Mouse (Mus musculus) bone marrow macrophage, adult 2 months (primary cell): ENCODE results near the gene Pttg1ip. TPM values are rescaled to one million over a fixed set of nuclear protein-coding genes. Genes with fewer than 3 reads are reported as not detected.

Experiments
- H3K27ac ChIP-seq: 2 replicates; pipeline ENCODE4 v1.5.1; 2012; ENCODE audit warnings: low read depth, low read length; ENCODE audit not compliant: insufficient read depth
- H3K4me1 ChIP-seq: 2 replicates; pipeline ENCODE4 v1.6.1; 2012; ENCODE audit warnings: low read length; ENCODE audit not compliant: control insufficient read depth, insufficient read depth
- H3K4me3 ChIP-seq: 2 replicates; pipeline ENCODE4 v1.5.1; 2012; ENCODE audit warnings: mild to moderate bottlenecking, low read length, moderate library complexity; ENCODE audit not compliant: insufficient read depth
- CTCF ChIP-seq: IDR thresholded peaks from 2 replicates; pipeline ENCODE4 v1.5.1; 2012; ENCODE audit warnings: low read depth, mild to moderate bottlenecking, low read length, moderate library complexity
- POLR2A ChIP-seq: IDR thresholded peaks from 2 replicates; pipeline ENCODE4 v1.6.1; 2012; ENCODE audit warnings: mild to moderate bottlenecking, low read depth, low read length, borderline replicate concordance
- polyA plus RNA-seq: library from polyadenylated mRNA; stranded (reverse); fragments of >200 nt; gene quantifications from 2 replicates; pipeline ENCODE4 v1.2.4, GENCODE M21; 2012; ENCODE audit not compliant: missing spikeins, insufficient read depth, insufficient read length

The Pttg1ip gene
- polyA plus RNA-seq, 1 experiment = 102 TPM

DNA sequence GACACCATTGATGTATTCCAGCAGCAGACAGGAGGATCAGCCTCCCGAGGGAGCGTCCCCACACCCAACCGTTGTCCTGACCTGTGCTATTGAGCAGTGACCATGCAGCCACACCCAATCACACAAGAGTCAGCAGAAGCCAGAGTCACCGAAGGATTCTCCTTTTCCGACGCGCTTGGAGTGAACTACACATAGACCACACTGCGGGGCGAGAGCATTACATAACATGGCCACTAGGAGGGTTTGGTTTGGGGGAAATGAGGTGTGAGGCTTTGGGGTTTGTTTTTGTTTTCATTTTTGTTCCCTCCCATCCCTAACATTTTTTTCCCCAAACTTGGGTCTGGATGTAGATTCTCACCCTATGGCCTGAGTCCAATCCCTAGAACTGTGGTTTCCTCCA lies 34.6 kb downstream of the Pttg1ip start:
- TF ChIP-seq CTCF (no peak), POLR2A (no peak)
- H3K4me3 ChIP-seq = no peak overlapping the region
- no peak overlapping the region for H3K27ac ChIP-seq
- H3K4me1 ChIP-seq = peaks cover 34% of the 10 kb centered on the region

- Histone ChIP-seq H3K4me3 (no peak overlapping the region), H3K27ac (no peak overlapping the region), H3K4me1 (peaks cover 40% of the 10 kb centered on the region)
- no peak for TF ChIP-seq POLR2A
These were observed 35.4 kb downstream of the Pttg1ip start for GRCm38 (mm10) chr10:77616926-77617325.

DNA sequence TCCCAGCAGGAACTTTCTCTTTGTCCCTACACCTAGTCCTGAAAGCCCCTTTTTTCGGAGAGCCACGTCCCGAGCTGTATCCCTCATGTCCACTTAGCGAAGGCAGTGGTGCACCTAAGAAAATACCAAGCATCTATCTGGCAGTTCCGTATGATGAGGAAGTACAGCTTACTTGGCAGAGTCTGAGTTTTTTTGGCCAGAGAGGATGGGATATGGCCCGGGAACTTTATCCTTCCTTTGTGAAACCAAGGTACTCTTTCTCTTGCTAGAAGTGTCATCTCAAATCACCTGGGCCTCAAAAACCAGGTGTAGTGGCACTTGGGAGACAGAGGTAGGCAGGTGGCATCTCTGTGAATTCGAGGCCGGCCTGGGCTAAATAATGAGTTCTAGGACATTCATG lies 40.0 kb downstream of the Pttg1ip start:
- TF ChIP-seq POLR2A (no peak), CTCF (no peak)
- H3K4me1 ChIP-seq = peaks cover 46% of the 10 kb centered on the region

DNA sequence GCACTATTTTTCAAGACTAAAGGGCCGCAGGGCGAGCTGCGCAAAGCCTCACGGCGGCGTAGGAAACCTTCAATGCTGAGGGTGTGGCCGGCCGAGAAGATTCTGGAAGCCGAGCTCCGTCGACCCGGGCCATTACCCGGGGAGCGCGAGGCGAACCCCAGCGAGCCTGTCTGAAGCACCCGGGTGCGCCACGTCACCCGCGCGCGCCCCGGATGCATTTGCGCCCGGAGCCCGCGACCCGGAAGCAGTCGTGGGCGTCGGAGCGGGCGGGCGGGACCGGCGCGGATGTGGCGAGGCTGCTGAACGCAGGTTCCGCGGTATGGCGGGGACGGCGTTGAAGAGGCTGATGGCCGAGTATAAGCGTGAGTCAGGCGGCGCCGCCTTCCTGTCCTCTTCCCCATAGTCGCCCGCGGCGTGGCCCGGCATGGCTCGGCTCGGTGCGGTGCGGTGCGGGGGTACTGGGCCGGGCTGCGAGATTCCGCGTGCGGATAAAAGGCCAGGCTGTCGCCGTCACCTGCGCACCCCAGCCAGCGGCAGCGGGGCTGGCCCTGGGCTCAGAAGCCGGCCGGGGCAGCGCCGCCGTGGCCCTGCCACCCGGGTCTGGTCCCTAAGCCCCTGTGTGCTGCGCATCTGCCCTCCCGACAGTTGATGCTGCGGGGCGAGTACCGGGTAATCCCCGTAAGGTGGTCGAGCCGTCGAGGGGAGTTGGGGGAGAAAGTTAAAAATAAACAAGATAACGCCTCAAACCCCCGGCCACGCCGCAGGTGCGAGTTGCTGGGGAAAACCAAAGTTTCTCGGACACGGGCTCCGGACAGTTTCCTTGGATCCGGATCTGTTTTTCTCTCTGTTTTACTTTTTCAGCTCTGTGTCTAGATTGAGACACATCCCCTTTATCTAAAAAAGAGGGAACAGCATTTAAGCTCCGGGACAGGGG lies 40.8 kb downstream of the Pttg1ip start, which contains the start of gene Ube2g2:
Gene Ube2g2 (plus strand): TSS at position 221 of the 934 bp plus-strand sequence.
- peak within 1 kb of the TSS; percentile 95 for H3K27ac ChIP-seq
- H3K4me3 ChIP-seq = peak within 1 kb of the TSS; percentile 90
- H3K4me1 ChIP-seq = peaks cover 49% of the 10 kb centered on the region
- TF ChIP-seq POLR2A = no peak
- no peak for TF ChIP-seq CTCF

More for the DNA sequence above, 40.0 kb downstream of the Pttg1ip start:
- H3K4me3 ChIP-seq = peak overlapping the region; percentile 90
- peak overlapping the region; percentile 95 for H3K27ac ChIP-seq

- TF ChIP-seq CTCF (no peak), POLR2A (no peak)
- Histone ChIP-seq H3K4me3 (peak overlapping the region; percentile 90), H3K27ac (peak overlapping the region; percentile 67), H3K4me1 (peaks cover 52% of the 10 kb centered on the region)
These were observed 41.6 kb downstream of the Pttg1ip start for GRCm38 (mm10) chr10:77623069-77623492.

- no peak for TF ChIP-seq POLR2A
- TF ChIP-seq CTCF = no peak
- H3K4me1 ChIP-seq = peaks cover 53% of the 10 kb centered on the region
- peak overlapping the region; percentile 67; the same call in 1 of the 2 replicates for H3K27ac ChIP-seq
- H3K4me3 ChIP-seq = peak overlapping the region; percentile 90; the same call in 1 of the 2 replicates
These were observed 42.3 kb downstream of the Pttg1ip start for GRCm38 (mm10) chr10:77623639-77624400.

DNA sequence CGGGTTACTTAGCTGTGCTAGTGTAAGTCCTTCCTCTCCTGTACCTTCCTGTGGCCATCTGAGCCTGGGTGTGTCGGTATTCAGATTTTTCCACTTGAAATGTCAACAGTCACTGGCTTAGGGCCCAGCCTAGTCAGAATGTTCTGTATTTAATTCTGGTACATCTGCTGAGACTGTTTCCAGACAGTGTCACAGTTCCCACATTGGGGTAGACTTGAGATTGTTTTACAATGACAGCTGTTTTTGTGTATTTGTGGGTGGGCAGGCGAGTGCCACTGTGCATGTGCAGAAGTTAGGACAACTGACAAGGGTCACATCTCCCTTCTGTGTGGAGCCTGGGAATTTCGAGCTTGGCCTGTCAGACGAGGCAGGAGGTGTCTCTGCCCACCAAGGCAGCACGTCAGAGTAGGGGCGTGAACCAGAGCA lies 43.1 kb downstream of the Pttg1ip start:
- peaks cover 56% of the 10 kb centered on the region for H3K4me1 ChIP-seq
- H3K4me3 ChIP-seq = no peak overlapping the region
- no peak for TF ChIP-seq CTCF
- no peak for TF ChIP-seq POLR2A
- no peak overlapping the region for H3K27ac ChIP-seq

DNA sequence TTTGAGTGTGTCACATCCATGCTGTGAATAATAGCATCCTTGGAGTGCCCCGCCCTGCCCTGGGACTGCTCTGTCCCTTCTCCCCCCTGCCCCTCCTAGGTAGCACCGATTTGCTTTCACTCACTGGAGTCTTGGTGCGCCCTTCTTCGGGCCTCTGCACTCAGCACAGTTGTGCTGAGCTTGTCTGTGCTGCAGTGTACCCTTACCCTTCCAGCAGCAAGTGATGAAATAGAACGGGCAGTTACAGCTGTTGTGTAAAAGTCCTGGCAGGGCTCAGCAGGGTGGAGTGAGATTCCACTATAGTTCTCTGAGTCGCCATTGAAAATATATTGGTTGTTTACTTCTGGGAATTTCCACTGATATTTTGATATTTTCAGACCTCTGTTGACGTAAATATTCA lies 44.5 kb downstream of the Pttg1ip start:
- TF ChIP-seq POLR2A = no peak
- no peak for TF ChIP-seq CTCF
- peaks cover 51% of the 10 kb centered on the region for H3K4me1 ChIP-seq
- no peak overlapping the region for H3K27ac ChIP-seq
- no peak overlapping the region for H3K4me3 ChIP-seq

GRCm38 (mm10) chr10:77626591-77626990 lies 45.1 kb downstream of the Pttg1ip start:
- Histone ChIP-seq H3K4me3 (0 out of 2 replicates have a peak overlapping the region, but pooled peaks have one; percentile 7), H3K4me1 (peaks cover 48% of the 10 kb centered on the region), H3K27ac (peak overlapping the region; percentile 60)
- TF ChIP-seq POLR2A (no peak), CTCF (no peak)
